Mouse (Mus musculus) ES-Bruce4 (cell line): Measurements from ENCODE around the gene Tdrd3.

ENCODE experiments used
- CTCF ChIP-seq: IDR thresholded peaks from one replicate; pipeline ENCODE4 v1.8.1; 2011; ENCODE audit warnings: low read depth, low read length
- EP300 ChIP-seq: IDR thresholded peaks from 2 replicates; pipeline ENCODE4 v1.6.1; 2011; ENCODE audit warnings: low read depth, low read length; ENCODE audit not compliant: insufficient read depth
- POLR2A ChIP-seq: IDR thresholded peaks from one replicate; pipeline ENCODE4 v1.8.1; 2011; ENCODE audit warnings: low read length; ENCODE audit not compliant: insufficient read depth

- TF ChIP-seq CTCF (no peak), POLR2A (no peak), EP300 (no peak)
Measured at GRCm38 (mm10) chr14:87451645-87452443, 35.4 kb downstream of the Tdrd3 start.
